8 mouse cellular contexts compared by ENCODE assay signal in genomic region chr8:95138341-95139050, GRCm38 (mm10). TPM values are rescaled to one million over a fixed set of nuclear protein-coding genes. Genes with fewer than 3 reads are reported as not detected.
A peak's percentile ranks its signal among the peaks of the same experiment; 100 is the strongest.
DNase-seq lines count a peak whose midpoint lies in the region; ATAC-seq and TF ChIP-seq lines count a peak whose summit lies in the region.

No protein-coding gene starts in this region.

- H3K9ac ChIP-seq in heart, embryonic 12.5 days, result no peak overlapping the region
- H3K9ac ChIP-seq in hindbrain, embryonic 13.5 days, result peak overlapping the region; percentile 64
- H3K9ac ChIP-seq in liver, embryonic 15.5 days, result no peak overlapping the region

- no peak for ATAC-seq in heart, embryonic 12.5 days (ENCODE audit: insufficient number of reproducible peaks, low FRiP score)
- ATAC-seq in hindbrain, embryonic 13.5 days (ENCODE audit: low FRiP score), result 0 out of 2 replicates have a peak, but pooled peaks have one; percentile 4
- ATAC-seq in liver, embryonic 15.5 days (ENCODE audit: insufficient read depth), result no peak

- H3K36me3 ChIP-seq in heart, embryonic 12.5 days, result peaks cover 14% of the 10 kb centered on the region; the same call in 1 of the 2 replicates
- H3K36me3 ChIP-seq in hindbrain, embryonic 13.5 days, result peaks cover 6% of the 10 kb centered on the region
- H3K36me3 ChIP-seq in liver, embryonic 15.5 days (replicated peaks), result no peaks in the 10 kb centered on the region

- peak overlapping the region; percentile 38; the same call in 1 of the 2 replicates for H3K4me3 ChIP-seq in heart, embryonic 12.5 days
- H3K4me3 ChIP-seq in hindbrain, embryonic 13.5 days, result peak overlapping the region; percentile 26; the same call in 1 of the 2 replicates
- peak overlapping the region; percentile 41 for H3K4me3 ChIP-seq in liver, embryonic 15.5 days (replicated peaks)
- H3K4me3 ChIP-seq in left cerebral cortex, adult 2 months, result no peak overlapping the region

- 33% methylated on average over 6 of the region's 6 CpGs for WGBS in heart, embryonic 12.5 days
- 18% methylated on average over 6 of the region's 6 CpGs for WGBS in hindbrain, embryonic 13.5 days
- WGBS in liver, embryonic 15.5 days (ENCODE audit: insufficient replicate concordance), result 29% methylated on average over 6 of the region's 6 CpGs

- H3K4me2 ChIP-seq in heart, embryonic 12.5 days, result peak overlapping the region; percentile 73
- H3K4me2 ChIP-seq in hindbrain, embryonic 13.5 days, result peak overlapping the region; percentile 58
- peak overlapping the region; percentile 52 for H3K4me2 ChIP-seq in liver, embryonic 15.5 days

- H3K4me1 ChIP-seq in heart, embryonic 12.5 days (replicated peaks), result peaks cover 41% of the 10 kb centered on the region
- H3K4me1 ChIP-seq in hindbrain, embryonic 13.5 days (replicated peaks), result peaks cover 55% of the 10 kb centered on the region
- peaks cover 22% of the 10 kb centered on the region for H3K4me1 ChIP-seq in liver, embryonic 15.5 days (replicated peaks)

- no peak for TF ChIP-seq CTCF in left cerebral cortex, adult 2 months (IDR thresholded peaks at IDR 0.05)

- no peaks in the 10 kb centered on the region for H3K9me3 ChIP-seq in heart, embryonic 12.5 days (replicated peaks)
- H3K9me3 ChIP-seq in hindbrain, embryonic 13.5 days, result no peaks in the 10 kb centered on the region
- no peaks in the 10 kb centered on the region for H3K9me3 ChIP-seq in liver, embryonic 15.5 days (replicated peaks)

- intact Hi-C loops in left cerebral cortex, adult 2 months (cut with DNase I), result no loop called here

- no peak for DNase-seq in heart, adult 9 months (ENCODE audit: low spot score in 2 of 2)
- peak; percentile 72 to 78 for DNase-seq in cerebellum, postnatal 10 days
- no peak for DNase-seq in urinary bladder, adult 2 months (ENCODE audit: low spot score)
- no peak for DNase-seq in thymus, postnatal 14 days
- DNase-seq in left cerebral cortex, adult 2 months (ENCODE audit: extremely low spot score in 1 of 2, low spot score in 2 of 2), result no peak

- H3K27me3 ChIP-seq in heart, embryonic 12.5 days (replicated peaks), result peaks cover 9% of the 10 kb centered on the region; the same call in 1 of the 2 replicates
- peaks cover 49% of the 10 kb centered on the region for H3K27me3 ChIP-seq in hindbrain, embryonic 13.5 days
- H3K27me3 ChIP-seq in liver, embryonic 15.5 days, result peaks cover 74% of the 10 kb centered on the region

- no peak overlapping the region for H3K27ac ChIP-seq in heart, embryonic 12.5 days (ENCODE audit: poor library complexity, severe bottlenecking)
- H3K27ac ChIP-seq in hindbrain, embryonic 13.5 days, result 0 out of 2 replicates have a peak overlapping the region, but pooled peaks have one; percentile 35
- no peak overlapping the region for H3K27ac ChIP-seq in liver, embryonic 15.5 days (replicated peaks)
- H3K27ac ChIP-seq in left cerebral cortex, adult 2 months, result no peak overlapping the region

RNA-seq across cellular contexts. Expression of gene Katnb1, which starts 57.5 kb away (rescaled TPM):
- 18.4 and 25.8 TPM in 2 replicates for polyA plus RNA-seq in heart, embryonic 12.5 days (2016; fragmentation: Nextera tagmentation; extraction: Ambion mirVana)
- polyA plus RNA-seq in hindbrain, embryonic 13.5 days (2015; fragmentation: Nextera tagmentation; extraction: Ambion mirVana), result 38.4 and 38.8 TPM in 2 replicates
- polyA plus RNA-seq in liver, embryonic 15.5 days (2015; fragmentation: Nextera tagmentation; extraction: Ambion mirVana), result 9.6 and 12.0 TPM in 2 replicates
- polyA plus RNA-seq in urinary bladder, adult 2 months (2012; rRNA removed), result 12.7 and 13.5 TPM in 2 replicates
- 10 to 100 TPM; 37.6 to 46.2 TPM for total RNA-seq in left cerebral cortex, adult 2 months (2021)

Comparison
In these comparisons a context has a peak if more than half of its experiments do, and no peak if none do; other contexts are left out.
1. DNase-seq: peak in cerebellum, postnatal 10 days (2 of 2); none in heart, adult 9 months (0 of 2), urinary bladder, adult 2 months (single experiment), thymus, postnatal 14 days (single experiment) and left cerebral cortex, adult 2 months (0 of 2).
2. Peak in every context shown above with its lines, with median percentiles within 50 percentile points of each other: H3K4me2 ChIP-seq.